Mouse (Mus musculus) G1E-ER4 (cell line): ENCODE measurements around the gene Hoxd8. TPM values are rescaled to one million over a fixed set of nuclear protein-coding genes. Genes with fewer than 3 reads are reported as not detected.

ENCODE experiments used
- GATA1 ChIP-seq: IDR thresholded peaks from one replicate; pipeline ENCODE4 v1.8.0; 2012; ENCODE audit warnings: low read length, inconsistent platforms
- polyA plus RNA-seq: library from polyadenylated mRNA; stranded (reverse); fragments of >175 nt; gene quantifications from 2 replicates; pipeline ENCODE4 v1.2.3, GENCODE M21; 2012

Hoxd8 gene
- polyA plus RNA-seq, 1 experiment = not detected

GRCm38 (mm10) chr2:74688795-74689573 is 15.4 kb upstream of the Hoxd8 start:
- no peak for TF ChIP-seq GATA1

GRCm38 (mm10) chr2:74689574-74690337 is 14.7 kb upstream of the Hoxd8 start:
- no peak for TF ChIP-seq GATA1

GRCm38 (mm10) chr2:74690338-74690716 is 14.1 kb upstream of the Hoxd8 start:
- no peak for TF ChIP-seq GATA1

- no peak for TF ChIP-seq GATA1
These were observed 13.1 kb upstream of the Hoxd8 start, which contains the start of gene Hoxd10 for GRCm38 (mm10) chr2:74691022-74691951. TSS of gene Hoxd10 (plus strand) at chr2:74691924.

GRCm38 (mm10) chr2:74691995-74692807 is 12.2 kb upstream of the Hoxd8 start:
- TF ChIP-seq GATA1 = no peak

- no peak for TF ChIP-seq GATA1
These were observed 11.5 kb upstream of the Hoxd8 start for GRCm38 (mm10) chr2:74692808-74693431.

- no peak for TF ChIP-seq GATA1
These were observed 11.0 kb upstream of the Hoxd8 start for GRCm38 (mm10) chr2:74693432-74693827.

- TF ChIP-seq GATA1 = no peak
These were observed 10.3 kb upstream of the Hoxd8 start for GRCm38 (mm10) chr2:74694066-74694465.

GRCm38 (mm10) chr2:74695383-74695782 is 9.0 kb upstream of the Hoxd8 start:
- TF ChIP-seq GATA1 = no peak

- TF ChIP-seq GATA1 = no peak
These were observed 8.5 kb upstream of the Hoxd8 start for GRCm38 (mm10) chr2:74695813-74696430.

GRCm38 (mm10) chr2:74696442-74697335 is 7.7 kb upstream of the Hoxd8 start:
- no peak for TF ChIP-seq GATA1

- no peak for TF ChIP-seq GATA1
These were observed 6.8 kb upstream of the Hoxd8 start, which contains the start of gene Hoxd9 for GRCm38 (mm10) chr2:74697567-74698121. TSS of gene Hoxd9 (plus strand) at chr2:74697727.
